Mouse (Mus musculus) hindbrain, embryonic 11.5 days (tissue): ENCODE data around the gene Gpr89. TPM values are rescaled to one million over a fixed set of nuclear protein-coding genes. Genes with fewer than 3 reads are reported as not detected.

Experiments
- ATAC-seq: fragments of 200-750 bp; cut with Nextera tagmentation; 2 replicates; pipeline ENCODE4 v1.8.0; 2017; ENCODE audit warnings: mild to moderate bottlenecking, moderate TSS enrichment, moderate library complexity; ENCODE audit not compliant: low FRiP score
- DNase-seq: peaks from one replicate; pipeline ENCODE4 v3.0.0-alpha.2; 2015; ENCODE audit warnings: low spot score
- H3K27ac ChIP-seq: fragments of 300-500 bp; sonication (generic); 2 replicates; pipeline ENCODE4 v1.5.1; 2014; ENCODE audit warnings: mild to moderate bottlenecking, low read depth, low read length
- H3K27me3 ChIP-seq: fragments of 300-500 bp; sonication (generic); 2 replicates; pipeline ENCODE4 v1.6.1; 2014; ENCODE audit warnings: mild to moderate bottlenecking, low read length, moderate library complexity, mixed read lengths; ENCODE audit not compliant: control insufficient read depth, insufficient read depth
- H3K36me3 ChIP-seq: fragments of 300-500 bp; sonication (generic); 2 replicates; pipeline ENCODE4 v1.6.1; 2014; ENCODE audit warnings: mild to moderate bottlenecking, low read length, moderate library complexity, mixed read lengths; ENCODE audit not compliant: control insufficient read depth, insufficient read depth
- H3K4me1 ChIP-seq: fragments of 300-500 bp; sonication (generic); replicated peaks from 2 replicates; pipeline ENCODE4 v1.6.1; 2014; ENCODE audit warnings: low read length, mixed read lengths; ENCODE audit not compliant: control insufficient read depth, insufficient read depth
- H3K4me2 ChIP-seq: fragments of 300-500 bp; sonication (generic); replicated peaks from 2 replicates; pipeline ENCODE4 v1.6.1; 2014; ENCODE audit warnings: mild to moderate bottlenecking, low read depth, low read length
- H3K4me3 ChIP-seq: fragments of 300-500 bp; sonication (generic); 2 replicates; pipeline ENCODE4 v1.5.1; 2014; ENCODE audit warnings: low read depth, low read length
- H3K9ac ChIP-seq: fragments of 300-500 bp; sonication (generic); 2 replicates; pipeline ENCODE4 v1.6.1; 2014; ENCODE audit warnings: low read depth, low read length
- H3K9me3 ChIP-seq: fragments of 300-500 bp; sonication (generic); 2 replicates; pipeline ENCODE4 v1.6.1; 2016; ENCODE audit warnings: low read length; ENCODE audit not compliant: control insufficient read depth
- WGBS: fragments of 180-500 bp; shearing (Covaris S2); extraction: QIAGEN DNeasy Blood & Tissue Kit; methylation state at CpG from one replicate; pipeline ENCODE4 v1.1.7; 2014; 5-methylcytosine and 5-hydroxymethylcytosine counted together
- polyA plus RNA-seq: library from polyadenylated mRNA; unstranded; fragments of >200 nt; fragmentation: Nextera tagmentation; extraction: Ambion mirVana; gene quantifications from 2 replicates; pipeline ENCODE4 v1.2.1, GENCODE M21; 2014

Gpr89 gene
- polyA plus RNA-seq, 1 experiment from 2014 or later, result 45.9 TPM

GRCm38 (mm10) chr3:96860498-96860897 lies 44.6 kb downstream of the Gpr89 start:
- Histone ChIP-seq H3K27ac (no peak overlapping the region), H3K27me3 (no peaks in the 10 kb centered on the region), H3K9me3 (no peaks in the 10 kb centered on the region), H3K36me3 (no peaks in the 10 kb centered on the region), H3K4me2 (no peak overlapping the region), H3K4me3 (no peak overlapping the region), H3K4me1 (no peaks in the 10 kb centered on the region), H3K9ac (no peak overlapping the region)
- DNase-seq, result no peak
- no peak for ATAC-seq
- 96% methylated on average over 5 of the region's 5 CpGs for WGBS

- no peak overlapping the region for H3K9ac ChIP-seq
- no peaks in the 10 kb centered on the region for H3K36me3 ChIP-seq
- 72% methylated on average over 2 of the region's 3 CpGs for WGBS
- no peaks in the 10 kb centered on the region for H3K9me3 ChIP-seq
- no peaks in the 10 kb centered on the region for H3K27me3 ChIP-seq
- no peak overlapping the region for H3K4me3 ChIP-seq
- DNase-seq, result no peak
- H3K4me2 ChIP-seq, result no peak overlapping the region
- no peak for ATAC-seq
- H3K4me1 ChIP-seq, result no peaks in the 10 kb centered on the region
- H3K27ac ChIP-seq, result no peak overlapping the region
These were observed 49.3 kb downstream of the Gpr89 start for GRCm38 (mm10) chr3:96855833-96856232.

- no peak for DNase-seq
- Histone ChIP-seq H3K27me3 (no peaks in the 10 kb centered on the region), H3K9ac (no peak overlapping the region), H3K4me1 (no peaks in the 10 kb centered on the region), H3K4me2 (no peak overlapping the region), H3K27ac (no peak overlapping the region), H3K36me3 (no peaks in the 10 kb centered on the region), H3K9me3 (no peaks in the 10 kb centered on the region), H3K4me3 (no peak overlapping the region)
- 90% methylated on average over 4 of the region's 4 CpGs for WGBS
- no peak for ATAC-seq
These were observed 50.8 kb downstream of the Gpr89 start for GRCm38 (mm10) chr3:96854376-96854775.

GRCm38 (mm10) chr3:96852561-96852960 lies 52.6 kb downstream of the Gpr89 start:
- WGBS, result 82% methylated on average over 6 of the region's 6 CpGs
- Histone ChIP-seq H3K9ac (no peak overlapping the region), H3K9me3 (no peaks in the 10 kb centered on the region), H3K27ac (no peak overlapping the region), H3K36me3 (no peaks in the 10 kb centered on the region), H3K27me3 (no peaks in the 10 kb centered on the region), H3K4me3 (no peak overlapping the region), H3K4me1 (no peaks in the 10 kb centered on the region), H3K4me2 (no peak overlapping the region)
- ATAC-seq (no peak), DNase-seq (no peak)

GRCm38 (mm10) chr3:96849168-96849727 lies 55.9 kb downstream of the Gpr89 start:
- H3K4me3 ChIP-seq, result no peak overlapping the region
- no peaks in the 10 kb centered on the region for H3K4me1 ChIP-seq
- no peaks in the 10 kb centered on the region for H3K9me3 ChIP-seq
- ATAC-seq (no peak), DNase-seq (no peak)
- H3K27me3 ChIP-seq, result no peaks in the 10 kb centered on the region
- WGBS, result 78% methylated on average over 2 of the region's 2 CpGs
- no peak overlapping the region for H3K27ac ChIP-seq
- H3K36me3 ChIP-seq, result no peaks in the 10 kb centered on the region
- no peak overlapping the region for H3K9ac ChIP-seq
- no peak overlapping the region for H3K4me2 ChIP-seq

GRCm38 (mm10) chr3:96848470-96848869 lies 56.7 kb downstream of the Gpr89 start:
- DNase-seq (no peak), ATAC-seq (no peak)
- WGBS, result 96% methylated on average over 7 of the region's 8 CpGs
- Histone ChIP-seq H3K4me2 (no peak overlapping the region), H3K27me3 (no peaks in the 10 kb centered on the region), H3K9ac (no peak overlapping the region), H3K4me3 (no peak overlapping the region), H3K4me1 (no peaks in the 10 kb centered on the region), H3K36me3 (no peaks in the 10 kb centered on the region), H3K27ac (no peak overlapping the region), H3K9me3 (no peaks in the 10 kb centered on the region)

- Histone ChIP-seq H3K36me3 (no peaks in the 10 kb centered on the region), H3K27me3 (no peaks in the 10 kb centered on the region), H3K4me2 (no peak overlapping the region), H3K9ac (no peak overlapping the region), H3K4me1 (no peaks in the 10 kb centered on the region), H3K27ac (no peak overlapping the region), H3K9me3 (no peaks in the 10 kb centered on the region), H3K4me3 (no peak overlapping the region)
- 39% methylated on average over 6 of the region's 6 CpGs for WGBS
- DNase-seq (no peak), ATAC-seq (no peak)
These were observed 57.5 kb downstream of the Gpr89 start for GRCm38 (mm10) chr3:96847661-96848060.

- DNase-seq, result no peak
- H3K27me3 ChIP-seq, result no peaks in the 10 kb centered on the region
- no peak overlapping the region for H3K9ac ChIP-seq
- H3K4me1 ChIP-seq, result no peaks in the 10 kb centered on the region
- no peak for ATAC-seq
- no peaks in the 10 kb centered on the region for H3K9me3 ChIP-seq
- 90% methylated on average over 12 of the region's 12 CpGs for WGBS
- H3K36me3 ChIP-seq, result no peaks in the 10 kb centered on the region
- no peak overlapping the region for H3K27ac ChIP-seq
- no peak overlapping the region for H3K4me2 ChIP-seq
- H3K4me3 ChIP-seq, result no peak overlapping the region
These were observed 58.2 kb downstream of the Gpr89 start for GRCm38 (mm10) chr3:96846985-96847384.

- 91% methylated on average over 9 of the region's 9 CpGs for WGBS
- no peak overlapping the region for H3K4me3 ChIP-seq
These were observed 59.3 kb downstream of the Gpr89 start for GRCm38 (mm10) chr3:96845806-96846205.

More at GRCm38 (mm10) chr3:96845806-96846205, 59.3 kb downstream of the Gpr89 start:
- H3K27ac ChIP-seq, result no peak overlapping the region
- H3K9me3 ChIP-seq, result no peaks in the 10 kb centered on the region
- DNase-seq, result no peak
- ATAC-seq, result no peak
- no peak overlapping the region for H3K9ac ChIP-seq
- no peaks in the 10 kb centered on the region for H3K27me3 ChIP-seq
- no peaks in the 10 kb centered on the region for H3K36me3 ChIP-seq
- H3K4me2 ChIP-seq, result no peak overlapping the region
- H3K4me1 ChIP-seq, result no peaks in the 10 kb centered on the region
